In genomic region chr13:43864153-43864861, GRCm38 (mm10) we compare ENCODE assay signal across 8 mouse cellular contexts.
DNase-seq lines count a peak whose midpoint lies in the region; ATAC-seq and TF ChIP-seq lines count a peak whose summit lies in the region.

No protein-coding gene starts in this region.

- H3K9ac ChIP-seq in MEL (ENCODE audit: control insufficient read depth, low read depth, low read length, poor library complexity, severe bottlenecking): peak overlapping the region; percentile 35
- H3K9ac ChIP-seq in lung, embryonic 16.5 days (ENCODE audit: low read length): peak overlapping the region; percentile 63

- H3K4me1 ChIP-seq in MEL (ENCODE audit: control insufficient read depth in 1 of 2, insufficient read depth in 2 of 2, low read length in 2 of 2): peaks cover 0 to 2% of the 10 kb centered on the region in 2 experiments; a peak in 1 of 4 replicates
- peaks cover 7% of the 10 kb centered on the region; the same call in 1 of the 2 replicates for H3K4me1 ChIP-seq in cerebellum, adult 2 months (ENCODE audit: control insufficient read depth, insufficient read depth, low read length)
- H3K4me1 ChIP-seq in lung, embryonic 16.5 days (replicated peaks; ENCODE audit: control insufficient read depth, insufficient read depth, low read length): peaks cover 20% of the 10 kb centered on the region

- no peaks in the 10 kb centered on the region for H3K36me3 ChIP-seq in MEL (ENCODE audit: control insufficient read depth in 1 of 2, insufficient read depth in 2 of 2, low read length in 2 of 2)
- H3K36me3 ChIP-seq in lung, embryonic 16.5 days (ENCODE audit: control insufficient read depth, insufficient read depth, low read length): no peaks in the 10 kb centered on the region

- DNase-seq in MEL (ENCODE audit: low read depth, low spot score): peak; percentile 97
- peak; percentile 94 to 98 for DNase-seq in cerebellum, adult 2 months
- DNase-seq in forelimb bud, embryonic 11.5 days (ENCODE audit: low read depth, low spot score): peak; percentile 99
- DNase-seq in layer of hippocampus, adult 9-10 months (ENCODE audit: low spot score): peak; percentile 89
- peak; percentile 99 for DNase-seq in ovary, postnatal 10 days (ENCODE audit: low spot score)
- peak; percentile 99 to 100 for DNase-seq in thymus, postnatal 10 days (ENCODE audit: low spot score in 2 of 2)

- peak; percentile 96 for TF ChIP-seq RAD21 in MEL (IDR thresholded peaks at IDR 0.05; ENCODE audit: low read depth, low read length)

- TF ChIP-seq CTCF in MEL (IDR thresholded peaks at IDR 0.05 in 2 of 3, conservative IDR thresholded peaks at IDR 0.05 in 1 of 3; ENCODE audit: control insufficient read depth in 1 of 3, insufficient read depth in 1 of 3, low read depth in 2 of 3, low read length in 3 of 3, poor library complexity in 1 of 3, severe bottlenecking in 1 of 3): peak; percentile 88 to 99 (median 96)
- peak; percentile 96 for TF ChIP-seq CTCF in cerebellum, adult 2 months (IDR thresholded peaks at IDR 0.05; ENCODE audit: borderline replicate concordance, insufficient read depth, low read depth, low read length)

- H3K27me3 ChIP-seq in MEL (ENCODE audit: control insufficient read depth in 1 of 2, insufficient read depth in 2 of 2, low read length in 2 of 2): peaks cover 0 to 2% of the 10 kb centered on the region in 2 experiments; a peak in 1 of 4 replicates
- H3K27me3 ChIP-seq in cerebellum, adult 2 months (ENCODE audit: control insufficient read depth, insufficient read depth, low read length): no peaks in the 10 kb centered on the region
- H3K27me3 ChIP-seq in lung, embryonic 16.5 days (ENCODE audit: control insufficient read depth, insufficient read depth, low read depth, low read length): no peaks in the 10 kb centered on the region

- H3K4me3 ChIP-seq in MEL (ENCODE audit: control insufficient read depth in 1 of 2, insufficient read depth in 1 of 2, low read depth in 2 of 2, low read length in 2 of 2): peak overlapping the region; percentile 18 to 55
- peak overlapping the region; percentile 9 for H3K4me3 ChIP-seq in cerebellum, adult 2 months (replicated peaks; ENCODE audit: insufficient read depth, low read depth, low read length)
- peak overlapping the region; percentile 38 for H3K4me3 ChIP-seq in lung, embryonic 16.5 days (ENCODE audit: low read length)

- peak in 1 of 2 experiments; percentile 65; a peak in 2 of 4 replicates for TF ChIP-seq POLR2A in MEL (IDR thresholded peaks at IDR 0.05; ENCODE audit: control insufficient read depth in 1 of 2, insufficient read depth in 1 of 2, low read depth in 1 of 2, low read length in 2 of 2, poor library complexity in 1 of 2)
- TF ChIP-seq POLR2A in cerebellum, adult 2 months (IDR thresholded peaks at IDR 0.05; ENCODE audit: borderline replicate concordance, insufficient read depth, low read length): no peak

- no peaks in the 10 kb centered on the region for H3K9me3 ChIP-seq in MEL (replicated peaks; ENCODE audit: insufficient read depth, low read length)
- H3K9me3 ChIP-seq in lung, embryonic 16.5 days (ENCODE audit: control insufficient read depth, low read length): no peaks in the 10 kb centered on the region

- TF ChIP-seq EP300 in MEL (IDR thresholded peaks at IDR 0.05; ENCODE audit: low read depth in 1 of 2, low read length in 2 of 2): peak in 1 of 2 experiments; percentile 16; a peak in 1 of 4 replicates

- WGBS in cerebellum, adult 2 months: 5% methylated on average over 35 of the region's 35 CpGs
- 2% methylated on average over 35 of the region's 35 CpGs for WGBS in lung, embryonic 16.5 days

- no peak overlapping the region for H3K27ac ChIP-seq in MEL (ENCODE audit: control insufficient read depth, low read depth, low read length)
- H3K27ac ChIP-seq in cerebellum, adult 2 months (ENCODE audit: insufficient read depth, low read length): no peak overlapping the region
- H3K27ac ChIP-seq in lung, embryonic 16.5 days (ENCODE audit: low read length): peak overlapping the region; percentile 77

- ATAC-seq in hematopoietic stem cell, adult 5-6 weeks (replicated peaks in 1 of 2; ENCODE audit: insufficient read depth in 1 of 2, low FRiP score in 2 of 2, low TSS enrichment in 1 of 2, low read depth in 1 of 2, poor library complexity in 2 of 2, severe bottlenecking in 2 of 2): peak; percentile 99 to 100
- ATAC-seq in lung, embryonic 16.5 days (ENCODE audit: low read depth): peak; percentile 100

- peak overlapping the region; percentile 61 for H3K4me2 ChIP-seq in lung, embryonic 16.5 days (ENCODE audit: low read depth, low read length)

- H3K79me2 ChIP-seq in MEL (ENCODE audit: control insufficient read depth, insufficient read depth, low read length, poor library complexity): no peaks in the 10 kb centered on the region

TF ChIP-seq in MEL, 35 proteins besides CTCF, POLR2A, EP300 and RAD21:
- TF ChIP-seq USF1 (IDR thresholded peaks at IDR 0.05; ENCODE audit: low read depth, low read length): peak; percentile 98
- TF ChIP-seq ZNF384 (IDR thresholded peaks at IDR 0.05; ENCODE audit: low read depth, low read length): no peak
- peak; percentile 27; the same call in 1 of the 2 replicates for TF ChIP-seq MAZ (IDR thresholded peaks at IDR 0.05; ENCODE audit: low read depth, low read length)
- TF ChIP-seq RCOR1 (IDR thresholded peaks at IDR 0.05; ENCODE audit: low read depth, low read length): no peak
- no peak; the same call in 1 of the 2 replicates for TF ChIP-seq KAT2A (conservative IDR thresholded peaks at IDR 0.05; ENCODE audit: low read depth, low read length)
- peak; percentile 55 for TF ChIP-seq BHLHE40 (IDR thresholded peaks at IDR 0.05; ENCODE audit: borderline replicate concordance, low read depth, low read length)
- no peak for TF ChIP-seq ZMIZ1 (IDR thresholded peaks at IDR 0.05; ENCODE audit: low read depth, low read length)
- TF ChIP-seq SMC3 (IDR thresholded peaks at IDR 0.05; ENCODE audit: low read depth, low read length): peak; percentile 93
- TF ChIP-seq MXI1 (IDR thresholded peaks at IDR 0.05; ENCODE audit: low read depth, low read length): peak; percentile 84
- peak; percentile 95 for TF ChIP-seq MAX (IDR thresholded peaks at IDR 0.05; ENCODE audit: low read length)
- peak; percentile 86 for TF ChIP-seq NRF1 (IDR thresholded peaks at IDR 0.05; ENCODE audit: insufficient read depth, low read depth, low read length, poor library complexity, severe bottlenecking)
- TF ChIP-seq MYC (IDR thresholded peaks at IDR 0.05; ENCODE audit: low read depth, low read length): 0 out of 2 replicates have a peak, but pooled peaks have one; percentile 30
- TF ChIP-seq HCFC1 (IDR thresholded peaks at IDR 0.05; ENCODE audit: low read depth, low read length): peak; percentile 63
- peak; percentile 85 for TF ChIP-seq ZC3H11A (IDR thresholded peaks at IDR 0.05; ENCODE audit: low read depth, low read length)
- peak; percentile 32; the same call in 1 of the 2 replicates for TF ChIP-seq NELFE (IDR thresholded peaks at IDR 0.05; ENCODE audit: low read depth, low read length)
- TF ChIP-seq TBP (IDR thresholded peaks at IDR 0.05; ENCODE audit: low read depth, low read length): 0 out of 2 replicates have a peak, but pooled peaks have one; percentile 25
- peak; percentile 47 to 86; a peak in 2 of 4 replicates for TF ChIP-seq USF2 (IDR thresholded peaks at IDR 0.05; ENCODE audit: borderline replicate concordance in 1 of 2, insufficient read depth in 1 of 2, low read depth in 1 of 2, low read length in 2 of 2)
- peak; percentile 34; the same call in 1 of the 2 replicates for TF ChIP-seq TCF12 (IDR thresholded peaks at IDR 0.05; ENCODE audit: low read depth, low read length)
